Mouse (Mus musculus) ES-E14 (cell line): ENCODE measurements around the gene Ugp2. TPM values are rescaled to one million over a fixed set of nuclear protein-coding genes. Genes with fewer than 3 reads are reported as not detected.

ENCODE experiments used
- DNase-seq: peaks from one replicate; pipeline ENCODE4 v3.0.0-alpha.2; 2013; ENCODE audit warnings: low read depth, low spot score
- H3K27ac ChIP-seq: 2 replicates; pipeline ENCODE4 v1.5.1; 2012; ENCODE audit warnings: low read depth, mild to moderate bottlenecking, low read length, moderate library complexity, mixed read lengths; ENCODE audit not compliant: poor library complexity, insufficient read depth, severe bottlenecking
- H3K36me3 ChIP-seq: 2 replicates; pipeline ENCODE4 v1.6.1; 2012; ENCODE audit warnings: mild to moderate bottlenecking, low read length, moderate library complexity, mixed read lengths; ENCODE audit not compliant: control insufficient read depth, poor library complexity, insufficient read depth, severe bottlenecking
- H3K4me1 ChIP-seq, 2 experiments: fragments of 150-350 bp in 1 of 2; sonication (generic) in 1 of 2; 2 replicates each; pipeline ENCODE4 v1.6.1; 2012; ENCODE audit warnings: low read length in 2 of 2, mild to moderate bottlenecking in 1 of 2, mixed read lengths in 1 of 2; ENCODE audit not compliant: control insufficient read depth in 2 of 2, insufficient read depth in 2 of 2, poor library complexity in 1 of 2
- H3K4me3 ChIP-seq, 2 experiments: fragments of 150-350 bp in 1 of 2; sonication (generic) in 1 of 2; 2 replicates each; pipeline ENCODE4 v1.5.1; 2012; ENCODE audit warnings: low read length in 2 of 2, low read depth in 1 of 2, mild to moderate bottlenecking in 1 of 2, mixed read lengths in 1 of 2; ENCODE audit not compliant: insufficient read depth in 1 of 2, poor library complexity in 1 of 2, severe bottlenecking in 1 of 2
- H3K9ac ChIP-seq: 2 replicates; pipeline ENCODE4 v1.6.1; 2012; ENCODE audit warnings: low read depth, mild to moderate bottlenecking, low read length, mixed read lengths; ENCODE audit not compliant: poor library complexity, insufficient read depth, severe bottlenecking
- H3K9me3 ChIP-seq: fragments of 150-350 bp; sonication (generic); 2 replicates; pipeline ENCODE4 v1.6.1; 2012; ENCODE audit warnings: low read depth, mild to moderate bottlenecking, low read length; ENCODE audit not compliant: control insufficient read depth, insufficient read depth
- CHD2 ChIP-seq: IDR thresholded peaks from 2 replicates; pipeline ENCODE4 v1.6.1; 2014; ENCODE audit warnings: mild to moderate bottlenecking, low read depth, low read length, inconsistent platforms
- HCFC1 ChIP-seq: IDR thresholded peaks from 2 replicates; pipeline ENCODE4 v1.6.1; 2012; ENCODE audit warnings: low read length, inconsistent platforms, borderline replicate concordance; ENCODE audit not compliant: insufficient read depth
- MAFK ChIP-seq: IDR thresholded peaks from 2 replicates; pipeline ENCODE4 v1.6.1; 2014; ENCODE audit warnings: mild to moderate bottlenecking, low read depth, low read length, inconsistent platforms; ENCODE audit not compliant: insufficient read depth
- ZC3H11A ChIP-seq: IDR thresholded peaks from 2 replicates; pipeline ENCODE4 v1.6.1; 2012; ENCODE audit warnings: low read depth, mild to moderate bottlenecking, inconsistent platforms, low read length, borderline replicate concordance
- ZNF384 ChIP-seq: IDR thresholded peaks from 2 replicates; pipeline ENCODE4 v1.6.1; 2012; ENCODE audit warnings: low read depth, low read length, inconsistent platforms
- in situ Hi-C, 2 experiments: fragments of 600-800 bp; cut with MboI; formaldehyde crosslinking; loops; one replicate each; pipeline ENCODE4 v1.15.1; 2025; ENCODE audit warnings: low sequenced_read_pairs in 2 of 2, inconsistent platforms in 1 of 2; ENCODE audit not compliant: unreplicated experiment in 2 of 2
- total RNA-seq: library from RNA; depleted of rRNA; stranded (reverse); fragments of 300-350 nt; gene quantifications from 2 replicates; pipeline ENCODE4 v1.2.3, GENCODE M21; 2012

Gene Ugp2
- total RNA-seq, 1 experiment = 22.9 TPM

DNA sequence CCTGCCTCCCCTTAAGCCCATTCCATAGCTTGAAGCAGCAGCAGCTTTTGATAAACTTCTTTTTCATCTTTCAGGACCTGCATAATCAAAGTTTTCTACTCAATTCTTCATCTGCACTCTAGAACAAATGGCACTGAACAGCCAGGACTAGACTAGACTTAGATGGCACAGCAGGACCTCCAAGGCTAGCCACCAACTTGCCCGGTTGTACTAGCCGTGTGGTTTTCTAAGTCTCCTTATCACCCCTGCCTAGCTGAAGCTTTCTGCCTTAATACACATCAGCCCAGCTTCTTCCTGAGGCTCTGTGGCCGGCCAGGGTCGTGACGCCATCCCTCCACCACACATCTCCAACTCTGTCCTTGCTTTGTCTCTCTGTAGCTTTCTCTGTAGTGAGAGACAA lies 42.9 kb downstream of the Ugp2 start:
- H3K4me3 ChIP-seq = no peak overlapping the region
- no peaks in the 10 kb centered on the region for H3K4me1 ChIP-seq
- H3K9me3 ChIP-seq = no peaks in the 10 kb centered on the region
- H3K27ac ChIP-seq = no peak overlapping the region
- DNase-seq = no peak
- in situ Hi-C loops = no loop called here
- TF ChIP-seq CHD2 = no peak
- no peak for TF ChIP-seq MAFK
- no peak for TF ChIP-seq HCFC1
- no peak for TF ChIP-seq ZNF384
- TF ChIP-seq ZC3H11A = no peak
- no peak overlapping the region for H3K9ac ChIP-seq
- no peaks in the 10 kb centered on the region for H3K36me3 ChIP-seq

DNA sequence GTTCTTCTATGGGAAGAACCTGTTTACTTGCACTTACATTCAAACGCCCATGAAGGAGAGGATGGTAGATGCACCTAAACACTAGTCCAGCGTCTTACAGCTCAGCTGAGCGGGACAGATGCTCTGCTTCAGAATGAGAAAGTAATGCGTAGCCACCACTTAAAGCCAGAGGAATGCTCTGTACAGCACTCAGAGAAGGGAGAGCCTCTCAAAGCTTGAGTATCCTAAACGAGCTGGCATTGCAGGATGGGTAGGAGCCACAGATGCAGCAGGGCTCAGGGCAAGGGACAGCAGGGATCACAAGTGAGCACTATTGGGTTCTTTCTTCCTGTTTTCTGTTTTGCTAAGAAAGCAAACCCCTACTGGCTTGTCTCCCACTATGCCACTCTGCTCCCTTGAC lies 43.5 kb downstream of the Ugp2 start:
- H3K36me3 ChIP-seq = no peaks in the 10 kb centered on the region

DNA sequence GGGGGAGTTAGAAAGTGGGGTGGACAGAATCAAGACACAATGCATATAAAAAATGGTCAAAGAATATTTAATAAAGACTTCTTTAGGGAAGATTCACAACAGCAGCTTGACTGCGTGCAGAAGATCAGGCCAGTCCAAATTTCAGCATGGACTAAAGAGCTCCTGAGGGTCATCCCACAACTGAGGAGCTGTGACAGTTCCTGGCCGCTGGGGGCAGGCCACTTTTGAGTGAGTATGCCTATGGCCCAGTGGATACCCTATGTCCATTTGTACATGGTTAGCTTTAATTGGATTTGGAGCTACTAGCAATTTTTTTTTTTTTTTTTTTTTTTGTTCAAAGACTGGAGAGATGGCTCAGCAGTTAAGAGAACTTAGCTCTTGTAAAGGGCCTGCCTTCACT lies 44.2 kb downstream of the Ugp2 start:
- DNase-seq = no peak
- H3K4me1 ChIP-seq = no peaks in the 10 kb centered on the region
- H3K9ac ChIP-seq = no peak overlapping the region
- no peak overlapping the region for H3K27ac ChIP-seq
- in situ Hi-C loops = no loop called here
- TF ChIP-seq ZC3H11A (no peak), MAFK (no peak)
- peaks cover 3% of the 10 kb centered on the region; the same call in 1 of the 2 replicates for H3K36me3 ChIP-seq
- H3K9me3 ChIP-seq = no peaks in the 10 kb centered on the region
- no peak overlapping the region for H3K4me3 ChIP-seq

More for the DNA sequence above, 43.5 kb downstream of the Ugp2 start:
- in situ Hi-C loops = no loop called here
- no peak for DNase-seq
- Histone ChIP-seq H3K9me3 (no peaks in the 10 kb centered on the region), H3K27ac (no peak overlapping the region), H3K4me1 (no peaks in the 10 kb centered on the region), H3K4me3 (no peak overlapping the region), H3K9ac (no peak overlapping the region)
- TF ChIP-seq HCFC1 (no peak), MAFK (no peak)

DNA sequence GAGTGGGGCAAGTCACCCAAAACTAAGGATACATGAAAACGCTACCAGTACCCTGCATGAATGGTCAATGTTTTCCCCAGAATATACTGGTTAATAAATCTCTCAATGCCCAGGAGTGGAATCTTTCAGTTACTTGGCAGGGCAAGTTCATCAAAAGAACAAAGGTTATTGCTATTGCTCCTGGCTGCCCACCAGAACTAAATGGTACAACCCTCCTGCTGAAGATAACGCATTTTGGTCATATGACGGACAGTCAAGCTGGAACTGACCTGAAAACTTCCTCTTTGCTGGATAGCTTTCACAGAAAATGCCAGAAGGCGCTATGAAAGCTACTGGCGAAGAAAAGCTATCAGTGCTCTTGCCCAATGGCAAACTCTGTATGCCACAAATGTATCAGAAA lies 45.2 kb downstream of the Ugp2 start:
- no peaks in the 10 kb centered on the region for H3K9me3 ChIP-seq
- peaks cover 3% of the 10 kb centered on the region; the same call in 1 of the 2 replicates for H3K36me3 ChIP-seq
- no peak for DNase-seq
- H3K9ac ChIP-seq = no peak overlapping the region
- in situ Hi-C loops = no loop called here
- no peak overlapping the region for H3K4me3 ChIP-seq
- H3K27ac ChIP-seq = no peak overlapping the region
- TF ChIP-seq ZNF384 (no peak), HCFC1 (no peak), ZC3H11A (no peak), MAFK (no peak), CHD2 (no peak)
- H3K4me1 ChIP-seq = no peaks in the 10 kb centered on the region

DNA sequence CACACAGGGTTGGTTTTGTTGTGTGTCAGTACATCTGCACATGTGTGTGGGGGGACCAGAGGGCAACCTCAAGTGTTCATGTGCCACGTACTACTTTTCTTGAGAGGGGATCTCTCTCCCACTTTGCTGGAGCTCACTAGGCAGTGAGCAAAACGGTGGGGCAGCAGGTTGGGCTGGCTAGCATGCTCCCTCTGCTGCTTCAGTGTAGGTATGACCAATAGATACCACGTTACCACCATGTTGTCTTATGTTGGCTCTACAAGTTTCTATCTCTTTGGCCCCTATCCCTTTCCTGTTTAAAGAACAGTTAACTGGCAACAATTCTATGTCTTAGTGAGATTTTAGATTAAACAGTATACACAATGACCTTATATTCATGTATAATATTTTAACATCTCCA lies 48.7 kb downstream of the Ugp2 start:
- Histone ChIP-seq H3K9ac (no peak overlapping the region), H3K27ac (no peak overlapping the region), H3K4me1 (no peaks in the 10 kb centered on the region), H3K36me3 (peaks cover 3% of the 10 kb centered on the region; the same call in 1 of the 2 replicates), H3K9me3 (no peaks in the 10 kb centered on the region), H3K4me3 (no peak overlapping the region)
- no peak for DNase-seq
- TF ChIP-seq ZC3H11A = peak; percentile 9; the same call in 1 of the 2 replicates
- no peak for TF ChIP-seq MAFK
- TF ChIP-seq HCFC1 = no peak
- no peak for TF ChIP-seq CHD2
- in situ Hi-C loops = no loop called here
